Mouse (Mus musculus) bone marrow macrophage, adult 2 months (primary cell): ENCODE results near the gene Spib.

Experiments used
- CTCF ChIP-seq: IDR thresholded peaks from 2 replicates; pipeline ENCODE4 v1.5.1; 2012; ENCODE audit warnings: low read depth, mild to moderate bottlenecking, low read length, moderate library complexity
- POLR2A ChIP-seq: IDR thresholded peaks from 2 replicates; pipeline ENCODE4 v1.6.1; 2012; ENCODE audit warnings: mild to moderate bottlenecking, low read depth, low read length, borderline replicate concordance

- TF ChIP-seq CTCF (no peak), POLR2A (no peak)
Observed at GRCm38 (mm10) chr7:44507491-44507890, 24.4 kb downstream of the Spib start.
